Mouse (Mus musculus) lung, postnatal 36 days (tissue): ENCODE data around the gene Gm27021.

Experiments used
- DNase-seq: peaks from one replicate; pipeline ENCODE4 v3.0.0; 2022; ENCODE audit warnings: mixed read lengths

The Gm27021 gene

DNA sequence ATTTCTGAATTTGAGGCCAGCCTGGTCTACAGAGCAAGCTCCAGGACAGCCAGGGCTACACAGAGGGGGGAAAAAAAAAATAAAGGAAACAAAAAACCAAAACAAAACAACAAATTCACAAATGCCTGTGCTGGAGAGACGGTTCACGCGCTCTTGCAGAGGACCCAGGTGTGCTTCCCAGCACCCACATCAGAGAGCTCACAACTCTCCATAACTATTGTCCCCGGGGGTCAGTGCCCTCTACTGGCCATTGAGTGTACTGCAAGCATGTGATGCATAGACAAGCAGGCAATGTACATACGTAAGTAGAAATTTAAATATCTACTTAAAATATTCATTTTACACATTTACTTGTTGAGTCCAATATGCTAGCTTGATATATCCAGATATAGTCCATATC is 73.3 kb downstream of the Gm27021 start:
- DNase-seq, result no peak

DNA sequence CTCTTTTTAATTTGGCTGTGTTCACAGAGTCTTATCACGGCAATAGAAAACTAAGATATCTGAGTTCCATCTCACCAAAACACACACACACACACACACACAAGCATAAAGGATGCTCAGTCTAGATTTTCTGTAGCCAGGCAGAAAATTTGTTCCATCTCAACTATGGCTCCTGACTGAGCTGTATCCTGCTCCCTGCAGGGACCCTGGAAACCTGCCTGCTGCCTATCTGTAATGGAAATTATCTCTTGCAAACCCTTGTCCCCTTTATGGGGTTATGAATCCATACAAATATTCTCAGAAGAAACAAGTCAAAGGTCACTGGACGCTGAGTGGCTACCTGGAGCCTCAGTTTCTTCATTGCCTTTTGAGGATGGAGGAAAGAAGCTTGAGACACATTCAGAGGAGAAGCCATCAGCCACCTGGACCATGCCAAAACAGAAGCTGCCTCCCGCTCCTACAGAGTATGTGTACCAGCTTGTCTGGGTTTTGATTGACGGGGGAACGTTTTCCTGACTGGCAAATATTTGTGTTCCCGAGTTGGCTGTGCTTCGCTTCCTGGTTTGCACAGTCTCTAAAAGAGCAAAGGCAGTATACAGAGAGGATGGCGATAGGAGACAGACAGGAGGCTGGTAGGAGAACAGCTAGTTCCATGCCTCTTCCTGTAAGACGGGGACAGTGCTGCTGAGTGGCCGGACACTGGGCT is 76.1 kb downstream of the Gm27021 start:
- DNase-seq, result peak; percentile 49

DNA sequence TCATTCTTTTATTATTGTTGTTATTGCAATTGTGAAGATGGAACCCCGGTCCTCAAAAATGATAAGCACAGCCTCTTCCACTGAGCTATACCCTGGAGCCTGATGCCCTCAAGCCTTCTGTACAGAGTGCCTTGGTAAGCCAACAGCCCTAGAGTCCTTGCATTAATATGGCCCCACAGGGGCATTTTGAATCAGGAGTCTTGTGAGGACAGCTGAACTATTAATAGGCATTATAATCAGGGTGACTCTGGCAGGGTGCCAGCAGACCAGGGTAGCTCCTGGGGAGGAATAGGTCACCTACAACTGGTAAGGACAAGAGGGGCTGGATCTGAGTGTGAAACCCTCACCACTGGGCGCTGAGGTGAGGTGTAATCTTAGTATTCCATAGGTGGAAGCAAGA is 78.0 kb downstream of the Gm27021 start:
- no peak for DNase-seq

DNA sequence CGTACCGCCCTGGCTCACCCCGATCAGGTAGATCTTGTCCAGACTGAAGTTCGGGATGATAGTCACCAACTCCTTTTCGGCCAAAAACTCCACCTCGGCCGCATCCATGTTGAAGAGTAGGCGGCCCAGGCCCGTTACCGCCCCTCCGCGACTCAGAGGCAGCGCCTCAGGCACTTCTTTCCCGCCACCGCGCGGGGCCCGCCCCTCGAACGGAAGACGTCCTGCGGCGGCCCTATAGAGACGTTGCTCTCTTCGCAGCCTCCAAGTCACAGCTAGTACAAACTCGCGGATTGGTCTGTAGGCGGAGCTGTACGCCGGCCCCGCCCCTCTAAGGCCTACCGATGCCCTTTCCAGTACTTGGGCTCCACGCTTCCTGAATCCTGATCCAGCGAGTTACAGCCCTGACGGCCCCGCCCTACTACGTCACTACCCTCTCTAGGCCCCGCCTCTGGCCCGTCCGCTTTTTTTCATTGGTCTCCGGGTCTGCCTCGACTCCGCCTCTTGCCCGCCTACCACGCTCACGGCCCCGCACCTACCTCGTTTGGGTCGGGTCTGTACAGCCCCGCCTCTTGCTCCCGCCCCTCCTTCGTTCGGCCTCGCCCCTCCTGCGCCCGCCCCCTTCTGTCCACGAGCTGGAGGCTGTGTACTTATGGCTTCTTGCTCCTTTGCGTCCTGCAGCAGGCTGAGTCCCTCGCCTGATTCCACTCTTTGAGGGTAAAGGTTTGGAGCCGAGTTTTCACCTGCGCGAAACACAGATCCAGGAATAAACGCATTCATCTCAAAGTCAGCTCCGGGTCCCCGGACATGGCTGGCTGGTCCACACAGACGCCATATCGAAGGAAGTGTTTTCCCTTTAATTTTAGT is 78.7 kb downstream of the Gm27021 start, which contains the start of gene Gins2:
TSS of gene Gins2 (minus strand) at position 397 of the 864 bp plus-strand sequence.
- peak; percentile 100 for DNase-seq

DNA sequence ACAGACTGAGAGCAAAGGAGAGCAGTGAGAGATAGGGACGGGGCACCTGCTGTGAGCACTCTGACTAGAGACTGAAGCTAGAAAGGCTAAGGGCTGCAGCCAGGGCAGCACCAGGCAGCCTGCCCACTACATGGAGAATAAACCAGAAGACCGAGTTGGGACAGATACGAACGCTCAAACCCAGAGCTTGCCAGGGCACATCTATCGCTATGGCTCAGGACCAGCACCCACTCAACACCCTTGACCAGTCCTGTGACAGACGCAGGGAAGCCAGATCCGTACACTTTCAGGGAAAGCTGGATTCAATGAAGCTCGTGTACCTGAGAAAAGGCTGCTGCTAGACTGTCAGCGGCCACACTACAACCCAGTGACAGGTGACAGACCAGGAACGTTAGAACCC is 82.4 kb downstream of the Gm27021 start:
- DNase-seq, result no peak

DNA sequence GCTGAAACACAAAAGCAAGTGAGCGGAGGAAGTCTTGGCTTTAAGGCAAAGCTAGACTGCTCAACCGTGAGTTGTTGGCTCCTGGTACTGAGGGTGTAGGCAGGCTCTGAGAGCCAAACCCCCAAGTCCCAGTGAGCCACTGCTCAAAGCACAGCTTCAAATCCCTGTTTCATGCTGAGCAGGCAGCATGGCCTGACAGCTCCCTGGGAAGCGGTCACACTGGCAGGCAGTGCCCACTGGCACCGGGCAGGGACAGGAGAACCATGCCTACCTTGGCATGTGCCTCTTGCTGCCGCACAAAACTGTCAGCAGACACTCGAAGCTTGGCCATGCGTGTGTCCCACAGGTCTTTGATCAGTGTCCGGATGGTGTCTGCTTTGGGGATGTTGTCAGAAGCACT is 86.1 kb downstream of the Gm27021 start:
- no peak for DNase-seq

DNA sequence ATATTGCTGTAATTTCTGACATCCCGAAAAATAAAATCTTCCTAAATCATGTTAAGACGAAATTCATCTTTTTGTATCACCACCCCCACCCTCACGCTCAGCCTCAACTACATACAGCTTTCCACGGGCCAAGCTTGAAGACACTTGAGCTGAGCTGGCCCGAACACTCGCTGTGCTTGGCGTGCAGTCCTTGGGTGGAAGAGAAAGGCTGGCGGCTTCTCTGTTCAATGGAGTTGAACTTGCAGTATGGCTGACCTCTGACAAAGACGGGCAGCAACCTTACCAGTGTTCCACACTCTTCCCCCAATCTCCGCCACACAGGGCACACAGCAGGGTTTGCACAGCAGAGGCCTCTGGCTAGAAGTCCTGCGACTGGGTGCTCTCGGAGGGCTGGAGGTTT is 86.5 kb downstream of the Gm27021 start:
- no peak for DNase-seq

DNA sequence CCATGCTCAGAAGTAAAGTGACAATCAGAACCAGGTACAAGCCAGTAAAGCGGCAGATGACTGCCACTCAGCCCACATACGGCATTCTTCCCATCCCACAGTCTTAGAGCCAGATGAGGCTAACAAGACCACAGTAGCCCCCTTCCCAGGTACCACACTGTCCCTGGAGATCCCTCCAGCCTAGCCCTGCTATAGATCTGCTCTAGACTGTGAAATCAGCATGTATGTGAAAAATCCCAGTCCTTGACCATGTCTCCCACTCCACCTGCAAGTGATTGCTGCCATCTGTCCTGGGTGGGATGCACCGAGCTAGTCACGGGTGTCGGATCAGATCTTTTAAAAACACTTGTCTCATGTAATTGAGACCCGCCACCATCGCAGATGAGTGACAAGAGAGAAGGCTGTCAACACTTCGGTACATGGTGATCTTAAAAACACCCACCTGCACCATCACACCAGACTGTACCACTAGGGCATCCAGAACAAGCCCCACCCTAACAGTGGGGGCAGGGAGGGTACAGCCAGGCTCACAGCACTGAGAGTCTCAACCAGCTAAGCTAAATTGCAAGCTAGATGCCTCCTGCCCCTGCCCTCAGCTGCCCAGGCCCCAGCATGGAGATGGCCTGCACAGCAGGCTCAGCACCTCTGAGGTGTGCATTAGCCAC is 87.4 kb downstream of the Gm27021 start:
- no peak for DNase-seq

DNA sequence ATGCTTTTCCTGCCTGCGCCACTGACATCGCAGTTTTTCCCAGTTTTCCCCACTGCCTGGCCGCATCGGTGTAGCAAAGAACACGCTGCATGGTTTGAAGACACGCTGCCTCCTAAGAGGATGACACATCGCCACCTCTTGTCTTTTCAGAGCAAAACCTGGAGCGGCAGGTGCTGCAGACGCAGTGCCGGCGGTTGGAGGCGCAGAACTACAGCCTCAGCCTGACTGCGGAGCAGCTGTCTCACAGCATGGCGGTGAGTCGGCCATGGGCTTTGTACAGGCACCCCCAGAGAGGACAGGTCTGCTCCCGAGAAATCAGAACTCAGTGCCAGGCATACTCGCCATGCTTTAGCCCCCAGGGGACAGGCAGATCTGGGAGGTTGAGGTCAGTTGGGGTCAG is 90.1 kb downstream of the Gm27021 start:
- DNase-seq, result no peak

DNA sequence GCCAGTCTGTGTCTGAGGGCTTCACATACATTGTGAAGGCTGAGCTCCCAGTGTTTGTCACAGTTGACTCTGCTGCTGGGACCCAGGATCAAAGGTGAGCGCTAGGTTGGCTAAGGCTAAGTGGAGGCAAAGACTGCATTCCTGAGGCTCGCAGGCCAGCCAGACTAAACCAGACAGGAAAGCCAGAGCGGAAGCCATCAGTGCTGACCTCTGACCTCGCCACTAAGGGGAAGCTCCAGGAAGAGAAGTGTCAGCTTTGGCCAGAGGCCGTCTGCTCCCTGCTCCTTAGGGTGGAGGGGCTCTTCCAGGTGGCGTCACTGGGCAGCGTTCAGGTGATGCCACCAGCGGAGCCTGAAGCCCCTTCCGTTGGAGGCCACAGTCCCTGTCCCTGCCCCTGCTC is 92.1 kb downstream of the Gm27021 start:
- DNase-seq, result no peak

DNA sequence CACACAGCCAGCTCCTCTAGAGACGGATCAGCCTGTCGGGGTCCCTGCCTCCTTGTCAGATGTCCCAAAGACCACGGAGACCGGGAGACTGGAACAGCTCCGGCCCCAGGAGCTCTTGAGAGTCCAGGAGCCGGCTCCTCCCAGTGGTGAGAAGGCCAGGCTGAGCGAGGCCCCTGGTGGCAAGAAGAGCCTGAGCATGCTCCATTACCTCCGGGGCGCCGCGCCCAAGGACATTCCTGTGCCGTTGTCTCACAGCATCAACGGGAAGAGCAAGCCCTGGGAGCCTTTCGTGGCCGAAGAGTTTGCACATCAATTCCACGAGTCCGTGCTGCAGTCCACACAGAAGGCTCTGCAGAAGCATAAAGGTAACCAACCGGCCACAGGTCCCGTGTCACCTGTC is 92.9 kb downstream of the Gm27021 start:
- no peak for DNase-seq

DNA sequence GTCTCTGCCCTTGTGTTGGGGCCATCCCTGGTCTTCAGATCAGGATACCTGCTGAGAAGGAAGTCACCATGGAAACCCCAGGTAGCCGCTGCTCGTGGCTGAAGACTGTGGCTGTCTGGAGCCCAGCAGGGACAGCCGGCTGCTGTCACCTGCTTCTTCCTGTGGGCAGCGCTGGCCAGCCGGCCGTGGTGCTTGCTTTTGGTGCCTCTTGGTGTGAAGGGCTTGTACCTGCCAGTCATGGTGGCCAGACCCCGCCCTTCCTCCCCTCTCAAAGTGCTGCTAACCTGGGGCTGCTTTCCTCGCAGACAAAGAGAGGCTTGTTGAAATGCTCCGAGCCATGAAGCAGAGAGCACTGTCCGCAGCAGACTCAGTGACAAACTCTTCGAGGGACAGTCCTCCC is 94.0 kb downstream of the Gm27021 start:
- DNase-seq, result no peak

DNA sequence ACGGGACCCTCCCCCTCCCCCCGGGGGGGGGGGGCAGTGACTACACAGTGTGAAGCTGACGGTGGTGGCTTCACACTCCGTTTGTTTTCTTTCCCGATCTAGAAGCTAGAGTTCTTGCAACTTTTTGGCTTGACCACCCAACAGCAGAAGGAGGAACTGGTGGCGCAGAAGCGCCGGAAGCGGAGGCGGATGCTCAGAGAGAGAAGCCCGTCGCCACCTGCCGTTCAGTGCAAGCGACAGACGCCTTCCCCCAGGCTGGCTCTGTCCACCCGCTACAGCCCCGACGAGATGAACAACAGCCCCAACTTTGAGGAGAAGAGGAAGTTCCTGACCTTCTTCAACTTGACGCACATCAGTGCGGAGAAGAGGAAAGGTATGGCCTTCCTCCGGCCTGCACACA is 95.3 kb downstream of the Gm27021 start:
- peak; percentile 70 for DNase-seq

DNA sequence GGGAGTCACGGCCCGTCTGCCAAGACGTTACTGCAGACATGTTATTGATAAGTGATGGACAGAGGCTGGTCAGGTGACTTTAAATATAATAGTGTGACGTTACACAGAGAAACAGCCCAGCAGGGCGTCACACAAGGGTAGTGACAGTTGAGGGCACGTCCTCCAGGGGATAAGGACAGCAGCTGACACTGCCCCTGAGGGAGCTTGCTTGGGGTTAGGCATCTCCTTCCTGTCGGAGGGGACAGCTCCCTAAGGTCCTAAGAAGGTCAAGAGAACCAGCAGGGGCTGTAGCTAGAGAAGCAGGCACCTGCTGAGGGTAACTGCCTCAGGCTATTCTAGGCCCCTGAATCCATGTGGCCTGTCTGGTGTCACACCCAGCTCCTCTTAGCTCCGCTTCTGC is 96.3 kb downstream of the Gm27021 start:
- no peak for DNase-seq

DNA sequence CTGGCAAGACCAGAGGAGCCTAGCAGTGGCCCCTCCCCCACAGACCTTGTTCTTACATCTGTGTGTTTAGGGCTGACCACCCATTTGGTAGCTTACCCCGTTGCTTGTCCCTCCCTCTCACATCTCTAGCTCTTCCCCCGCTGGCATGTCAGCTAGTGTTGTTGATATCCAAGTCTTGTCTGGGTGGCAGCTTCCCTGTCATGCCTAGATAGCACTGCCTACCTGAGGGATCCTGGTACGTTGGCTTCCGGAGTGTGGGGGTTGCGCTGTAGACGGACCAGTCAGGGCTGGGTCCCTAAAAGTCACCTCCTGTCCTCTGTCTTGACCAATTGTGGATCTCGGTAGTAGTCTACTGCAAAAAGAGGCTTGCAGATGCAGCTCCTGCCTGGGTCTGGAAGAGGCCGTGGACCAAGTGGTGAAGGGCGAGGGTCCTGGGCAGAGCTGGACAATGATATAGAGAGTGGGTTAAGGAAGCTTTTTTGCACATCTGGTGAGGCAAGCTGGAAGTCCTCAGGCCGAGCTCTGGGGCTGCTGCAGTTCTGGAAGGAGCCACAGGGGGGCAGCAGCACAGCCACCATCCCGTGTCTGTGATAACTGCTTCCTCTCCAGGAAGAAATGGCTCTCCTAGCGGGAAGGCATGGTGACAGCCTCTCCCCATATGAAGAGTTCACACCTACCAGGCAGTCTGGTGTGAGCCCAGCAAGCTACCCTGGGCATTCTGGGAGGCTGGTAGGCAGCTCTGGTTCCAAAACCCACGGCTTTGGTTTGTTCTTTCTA is 97.8 kb downstream of the Gm27021 start:
- peak; percentile 83 for DNase-seq

DNA sequence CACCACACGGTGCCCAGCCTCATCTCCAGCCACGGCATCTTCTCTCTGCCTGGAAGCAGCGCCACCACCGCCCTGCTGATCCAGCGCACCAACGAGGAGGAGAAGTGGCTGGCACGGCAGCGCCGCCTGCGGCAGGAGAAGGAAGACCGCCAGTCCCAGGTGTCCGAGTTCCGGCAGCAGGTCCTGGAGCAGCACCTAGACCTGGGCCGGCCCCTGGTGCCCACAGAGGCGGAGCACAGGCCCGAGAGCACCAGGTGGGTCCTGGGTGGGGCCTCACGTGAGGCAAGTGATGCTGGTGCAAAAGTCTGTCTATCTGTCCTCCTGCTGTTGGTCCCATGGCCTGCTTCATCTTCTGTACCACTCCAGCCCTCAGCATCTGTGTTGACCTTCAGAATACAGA is 98.8 kb downstream of the Gm27021 start:
- DNase-seq, result no peak

DNA sequence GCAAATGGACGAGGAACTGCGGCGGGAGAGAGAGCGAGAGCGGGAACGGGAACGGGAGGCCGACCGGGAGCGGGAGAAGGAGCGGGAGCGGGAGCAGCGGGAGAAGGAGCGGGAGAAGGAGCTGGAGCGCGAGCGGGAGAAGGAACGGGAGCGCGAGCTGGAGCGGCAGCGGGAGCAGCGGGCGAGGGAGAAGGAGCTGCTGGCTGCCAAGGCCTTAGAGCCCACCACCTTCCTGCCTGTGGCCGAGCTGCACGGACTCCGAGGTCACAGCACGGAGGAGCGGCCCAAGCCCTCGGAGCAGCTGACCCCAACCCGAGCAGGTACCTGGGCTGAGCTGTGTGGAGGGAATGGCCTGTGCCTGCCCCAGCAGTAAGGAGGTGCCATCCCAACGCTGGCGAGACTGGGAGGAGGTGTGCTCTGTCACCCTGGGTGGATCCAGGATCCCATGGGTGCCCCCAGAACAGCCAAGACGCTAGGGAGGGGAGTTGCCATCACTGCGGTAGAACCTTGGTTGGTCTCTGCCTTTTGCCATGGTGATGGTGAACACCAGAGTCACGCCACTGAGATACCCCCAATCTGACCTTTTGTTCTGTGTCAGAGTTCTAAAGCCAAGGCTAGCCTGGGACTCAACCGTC is 99.6 kb downstream of the Gm27021 start:
- no peak for DNase-seq

DNA sequence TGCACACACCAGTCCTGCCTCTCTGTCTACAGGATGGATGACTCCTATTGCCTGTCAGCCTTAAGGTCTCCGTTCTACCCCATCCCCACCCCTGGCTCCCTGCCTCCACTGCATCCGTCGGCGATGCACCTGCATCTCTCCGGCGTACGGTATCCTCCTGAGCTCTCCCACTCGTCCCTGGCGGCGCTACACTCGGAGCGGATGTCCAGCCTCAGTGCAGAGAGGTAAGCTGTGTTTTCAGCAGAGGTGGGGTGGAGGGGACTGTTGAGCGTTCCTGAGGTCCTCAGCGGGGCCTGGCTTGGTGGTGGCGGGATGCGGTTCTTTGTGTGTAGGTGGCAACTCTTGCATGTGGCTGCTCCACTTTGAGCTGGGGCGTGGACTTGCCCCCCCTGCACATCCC is 100.1 kb downstream of the Gm27021 start:
- DNase-seq, result no peak

DNA sequence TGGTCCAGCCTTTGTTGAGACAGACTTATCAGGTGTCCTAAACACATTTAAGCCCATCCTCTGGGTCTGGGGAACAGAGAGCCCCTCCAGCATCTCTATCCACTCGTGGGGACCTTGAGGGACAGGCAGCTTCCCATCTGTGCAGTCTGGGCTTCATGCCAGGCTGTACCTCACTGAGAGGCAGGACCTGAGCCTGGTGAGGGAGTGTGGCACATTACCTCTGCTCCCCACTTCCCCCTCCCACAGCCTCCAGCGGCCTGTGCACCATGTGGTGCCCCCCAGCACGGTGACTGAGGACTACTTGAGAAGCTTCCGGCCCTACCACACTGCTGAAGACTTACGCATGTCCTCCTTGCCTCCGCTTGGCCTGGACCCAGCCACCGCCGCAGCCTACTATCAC is 101.2 kb downstream of the Gm27021 start:
- DNase-seq, result no peak

DNA sequence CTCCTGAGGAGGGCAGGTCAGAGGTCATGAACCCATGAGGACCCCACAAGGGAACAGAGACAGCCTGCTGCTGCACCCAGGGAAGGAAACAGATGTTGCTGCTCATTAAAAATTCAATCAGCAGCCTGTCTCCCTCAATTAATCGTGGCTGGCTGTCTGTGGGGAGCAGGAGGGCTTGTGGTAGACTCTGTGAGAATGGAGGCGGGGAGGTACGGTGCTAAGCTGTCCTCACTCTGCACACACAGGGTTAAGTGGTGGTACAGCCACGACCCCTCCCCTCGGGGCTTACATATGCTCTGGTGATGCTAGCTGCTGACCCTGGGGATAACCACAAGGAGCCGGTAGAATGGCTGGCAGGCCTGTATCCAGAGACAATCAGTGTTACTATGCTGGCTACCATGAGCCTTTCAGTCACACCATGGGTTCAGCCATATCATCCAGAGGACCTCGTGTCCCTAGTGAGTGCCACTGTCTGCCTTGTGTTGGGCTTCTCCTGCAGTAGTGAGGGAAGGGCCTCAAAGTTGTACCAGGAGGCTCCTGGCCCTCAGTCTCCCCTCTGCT is 102.6 kb downstream of the Gm27021 start:
- DNase-seq, result no peak

DNA sequence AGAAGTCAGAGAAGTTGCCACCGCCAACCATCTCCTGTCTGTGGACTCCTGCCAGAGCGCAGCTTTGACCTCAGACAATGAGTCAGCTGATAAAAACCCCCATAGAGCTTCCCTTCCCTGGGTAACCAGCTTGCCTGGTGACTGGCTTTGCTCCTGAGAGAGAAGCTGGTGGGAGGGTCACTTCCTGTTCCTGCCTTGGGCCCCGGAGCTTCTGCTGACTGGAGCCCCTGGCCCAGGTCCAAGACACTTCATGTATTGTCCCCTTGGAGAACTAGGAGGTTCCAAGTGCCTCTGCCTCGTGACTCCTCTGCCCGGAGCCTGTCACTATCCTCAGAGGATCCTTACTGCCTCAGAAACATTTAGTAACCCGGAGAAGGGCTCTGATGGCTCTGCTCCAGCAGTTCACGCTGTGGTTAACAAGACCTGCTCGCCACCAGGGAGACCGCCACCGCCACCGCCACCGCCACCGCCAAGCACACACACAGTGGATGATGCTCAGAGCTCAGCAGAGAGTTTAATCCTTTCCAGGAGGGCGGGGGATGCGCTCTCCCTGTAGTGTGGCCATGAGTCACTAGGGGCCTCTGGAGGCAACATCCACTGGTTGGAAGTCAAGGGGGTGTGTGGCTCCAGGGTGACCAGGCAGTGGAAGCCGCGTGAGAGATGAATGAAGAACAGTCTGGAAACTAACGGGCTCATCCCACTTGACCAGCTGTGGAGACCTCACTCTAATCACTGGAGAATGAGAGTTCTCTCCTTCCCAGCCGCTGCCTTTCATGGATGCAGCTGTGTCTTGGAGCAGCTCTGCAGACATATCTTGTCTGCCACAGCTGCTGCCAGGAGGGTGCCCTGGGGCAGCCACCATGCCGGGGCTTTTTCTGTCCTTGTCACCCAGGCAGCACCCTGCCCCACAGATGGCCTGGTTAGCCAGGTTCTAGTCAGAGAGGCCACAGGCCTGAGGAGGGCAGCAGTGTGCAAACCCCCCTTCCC is 103.7 kb downstream of the Gm27021 start:
- peak; percentile 97 for DNase-seq
